Mouse (Mus musculus) testis, adult 2 months (tissue): ENCODE measurements around the gene Scnn1a.

Source experiments
- CTCF ChIP-seq: fragments of 200-500 bp; IDR thresholded peaks from 2 replicates; pipeline ENCODE4 v1.5.1; 2012; ENCODE audit warnings: low read depth, mild to moderate bottlenecking, inconsistent platforms, low read length, moderate library complexity; ENCODE audit not compliant: control insufficient read depth, insufficient read depth, insufficient replicate concordance
- POLR2A ChIP-seq: fragments of 200-500 bp; IDR thresholded peaks from 2 replicates; pipeline ENCODE4 v1.6.1; 2012; ENCODE audit warnings: low read depth, mild to moderate bottlenecking, inconsistent platforms, low read length, moderate library complexity; ENCODE audit not compliant: control insufficient read depth

- TF ChIP-seq CTCF (no peak), POLR2A (no peak)
Measured at GRCm38 (mm10) chr6:125291329-125291728, 29.1 kb upstream of the Scnn1a start.
